Mouse (Mus musculus) limb, embryonic 12.5 days (tissue): Measurements from ENCODE around the gene Lars2. TPM values are rescaled to one million over a fixed set of nuclear protein-coding genes. Genes with fewer than 3 reads are reported as not detected.

Experiments used
- ATAC-seq: fragments of 200-750 bp; cut with Nextera tagmentation; 2 replicates; pipeline ENCODE4 v1.8.0; 2017; ENCODE audit warnings: low read depth, moderate TSS enrichment; ENCODE audit not compliant: insufficient number of reproducible peaks, insufficient read depth, low FRiP score, low TSS enrichment
- H3K27ac ChIP-seq: fragments of 300-500 bp; sonication (generic); 2 replicates; pipeline ENCODE4 v1.5.1; 2016; ENCODE audit warnings: mild to moderate bottlenecking, moderate library complexity
- H3K27me3 ChIP-seq: fragments of 300-500 bp; sonication (generic); 2 replicates; pipeline ENCODE4 v1.6.1; 2016; ENCODE audit warnings: mild to moderate bottlenecking, moderate library complexity
- H3K36me3 ChIP-seq: fragments of 300-500 bp; sonication (generic); 2 replicates; pipeline ENCODE4 v1.6.1; 2016; ENCODE audit warnings: mild to moderate bottlenecking, moderate library complexity
- H3K4me1 ChIP-seq: fragments of 300-500 bp; sonication (generic); replicated peaks from 2 replicates; pipeline ENCODE4 v1.6.1; 2016
- H3K4me2 ChIP-seq: fragments of 300-500 bp; sonication (generic); 2 replicates; pipeline ENCODE4 v1.6.1; 2016; ENCODE audit warnings: mild to moderate bottlenecking, moderate library complexity
- H3K4me3 ChIP-seq: fragments of 300-500 bp; sonication (generic); replicated peaks from 2 replicates; pipeline ENCODE4 v1.5.1; 2016; ENCODE audit warnings: mild to moderate bottlenecking
- H3K9ac ChIP-seq: fragments of 300-500 bp; sonication (generic); replicated peaks from 2 replicates; pipeline ENCODE4 v1.6.1; 2016; ENCODE audit warnings: mild to moderate bottlenecking, moderate library complexity
- H3K9me3 ChIP-seq: fragments of 300-500 bp; sonication (generic); 2 replicates; pipeline ENCODE4 v1.6.1; 2016; ENCODE audit warnings: mild to moderate bottlenecking, moderate library complexity
- WGBS: fragments of 180-500 bp; shearing (Covaris S2); methylation state at CpG from one replicate; pipeline ENCODE4 v1.1.7; 2016; 5-methylcytosine and 5-hydroxymethylcytosine counted together
- polyA plus RNA-seq: library from polyadenylated mRNA; unstranded; fragments of >200 nt; fragmentation: Nextera tagmentation; extraction: Ambion mirVana; gene quantifications from 2 replicates; pipeline ENCODE4 v1.2.1, GENCODE M21; 2016

Lars2 gene
- polyA plus RNA-seq, 1 experiment from 2014 or later: 1,204 TPM

GRCm38 (mm10) chr9:123478586-123479195, 112.0 kb downstream of the Lars2 start, which contains the start of gene Limd1:
TSS of gene Limd1 (plus strand) at chr9:123478706.
- peaks cover 50% of the 10 kb centered on the region for H3K4me1 ChIP-seq
- H3K36me3 ChIP-seq: peaks cover 26% of the 10 kb centered on the region
- H3K9ac ChIP-seq: peak within 1 kb of the TSS; percentile 79
- peak; percentile 74 for ATAC-seq
- H3K27ac ChIP-seq: peak within 1 kb of the TSS; percentile 86
- peak within 1 kb of the TSS; percentile 83 for H3K4me2 ChIP-seq
- no peaks in the 10 kb centered on the region for H3K9me3 ChIP-seq
- peak within 1 kb of the TSS; percentile 69 for H3K4me3 ChIP-seq
- no peaks in the 10 kb centered on the region for H3K27me3 ChIP-seq
- 1% methylated on average over 46 of the region's 57 CpGs for WGBS

- H3K9ac ChIP-seq: peak overlapping the region; percentile 79
- peak overlapping the region; percentile 83 for H3K4me2 ChIP-seq
- WGBS: 24% methylated on average over 17 of the region's 17 CpGs
- 0 out of 2 replicates have a peak, but pooled peaks have one; percentile 24 for ATAC-seq
- no peaks in the 10 kb centered on the region for H3K27me3 ChIP-seq
- H3K27ac ChIP-seq: peak overlapping the region; percentile 86
- peak overlapping the region; percentile 69 for H3K4me3 ChIP-seq
- peaks cover 52% of the 10 kb centered on the region for H3K4me1 ChIP-seq
- no peaks in the 10 kb centered on the region for H3K9me3 ChIP-seq
- peaks cover 29% of the 10 kb centered on the region for H3K36me3 ChIP-seq
These were observed 112.5 kb downstream of the Lars2 start for GRCm38 (mm10) chr9:123479196-123479669.

- H3K27me3 ChIP-seq: no peaks in the 10 kb centered on the region
- peak overlapping the region; percentile 79 for H3K9ac ChIP-seq
- WGBS: 84% methylated on average over 8 of the region's 8 CpGs
- H3K4me1 ChIP-seq: peaks cover 52% of the 10 kb centered on the region
- H3K4me3 ChIP-seq: peak overlapping the region; percentile 69
- H3K27ac ChIP-seq: no peak overlapping the region
- peaks cover 36% of the 10 kb centered on the region for H3K36me3 ChIP-seq
- H3K9me3 ChIP-seq: no peaks in the 10 kb centered on the region
- no peak for ATAC-seq
- peak overlapping the region; percentile 83 for H3K4me2 ChIP-seq
These were observed 113.1 kb downstream of the Lars2 start for GRCm38 (mm10) chr9:123479876-123480252.

GRCm38 (mm10) chr9:123480253-123480921, 113.7 kb downstream of the Lars2 start:
- peak overlapping the region; percentile 83 for H3K4me2 ChIP-seq
- peak overlapping the region; percentile 69 for H3K4me3 ChIP-seq
- ATAC-seq: no peak
- H3K9me3 ChIP-seq: no peaks in the 10 kb centered on the region
- H3K36me3 ChIP-seq: peaks cover 41% of the 10 kb centered on the region
- no peak overlapping the region for H3K27ac ChIP-seq
- H3K4me1 ChIP-seq: peaks cover 52% of the 10 kb centered on the region
- H3K9ac ChIP-seq: peak overlapping the region; percentile 79
- 89% methylated on average over 18 of the region's 18 CpGs for WGBS
- no peaks in the 10 kb centered on the region for H3K27me3 ChIP-seq

- Histone ChIP-seq H3K27me3 (no peaks in the 10 kb centered on the region), H3K9me3 (no peaks in the 10 kb centered on the region), H3K4me2 (peak overlapping the region; percentile 83), H3K36me3 (peaks cover 48% of the 10 kb centered on the region), H3K9ac (no peak overlapping the region), H3K27ac (no peak overlapping the region), H3K4me3 (peak overlapping the region; percentile 69), H3K4me1 (peaks cover 53% of the 10 kb centered on the region)
- 70% methylated on average over 7 of the region's 7 CpGs for WGBS
- ATAC-seq: no peak
These were observed 114.4 kb downstream of the Lars2 start for GRCm38 (mm10) chr9:123481136-123481535.

- Histone ChIP-seq H3K36me3 (peaks cover 63% of the 10 kb centered on the region), H3K4me2 (no peak overlapping the region), H3K27ac (no peak overlapping the region), H3K4me1 (peaks cover 54% of the 10 kb centered on the region), H3K4me3 (no peak overlapping the region), H3K27me3 (no peaks in the 10 kb centered on the region), H3K9ac (no peak overlapping the region), H3K9me3 (no peaks in the 10 kb centered on the region)
- no peak for ATAC-seq
- 96% methylated on average over 1 of the region's 1 CpGs for WGBS
These were observed 116.9 kb downstream of the Lars2 start for GRCm38 (mm10) chr9:123483598-123483997.

GRCm38 (mm10) chr9:123484830-123485229, 118.1 kb downstream of the Lars2 start:
- Histone ChIP-seq H3K9ac (no peak overlapping the region), H3K36me3 (peaks cover 66% of the 10 kb centered on the region), H3K27me3 (no peaks in the 10 kb centered on the region), H3K4me1 (peaks cover 59% of the 10 kb centered on the region), H3K27ac (no peak overlapping the region), H3K4me3 (no peak overlapping the region), H3K9me3 (no peaks in the 10 kb centered on the region), H3K4me2 (no peak overlapping the region)
- no peak for ATAC-seq
- whole genome bisulfite sequencing: 87% methylated on average over 3 of the region's 3 CpGs

- Histone ChIP-seq H3K4me3 (no peak overlapping the region), H3K27ac (no peak overlapping the region), H3K9me3 (no peaks in the 10 kb centered on the region), H3K4me1 (peaks cover 59% of the 10 kb centered on the region), H3K36me3 (peaks cover 60% of the 10 kb centered on the region), H3K9ac (no peak overlapping the region), H3K4me2 (no peak overlapping the region), H3K27me3 (no peaks in the 10 kb centered on the region)
- ATAC-seq: no peak
- WGBS: 94% methylated on average over 4 of the region's 4 CpGs
These were observed 118.8 kb downstream of the Lars2 start for GRCm38 (mm10) chr9:123485561-123485960.

- no peak overlapping the region for H3K4me2 ChIP-seq
- H3K4me3 ChIP-seq: no peak overlapping the region
- no peaks in the 10 kb centered on the region for H3K27me3 ChIP-seq
- H3K27ac ChIP-seq: no peak overlapping the region
- peaks cover 53% of the 10 kb centered on the region for H3K36me3 ChIP-seq
- no peak for ATAC-seq
- peaks cover 56% of the 10 kb centered on the region for H3K4me1 ChIP-seq
- H3K9ac ChIP-seq: no peak overlapping the region
- 71% methylated on average over 3 of the region's 3 CpGs for WGBS
- H3K9me3 ChIP-seq: no peaks in the 10 kb centered on the region
These were observed 119.9 kb downstream of the Lars2 start for GRCm38 (mm10) chr9:123486635-123487034.

- peaks cover 38% of the 10 kb centered on the region for H3K36me3 ChIP-seq
- H3K9ac ChIP-seq: no peak overlapping the region
- ATAC-seq: no peak
- WGBS: 86% methylated on average over 2 of the region's 2 CpGs
- H3K27me3 ChIP-seq: no peaks in the 10 kb centered on the region
- no peak overlapping the region for H3K4me3 ChIP-seq
- H3K9me3 ChIP-seq: no peaks in the 10 kb centered on the region
- no peak overlapping the region for H3K27ac ChIP-seq
- no peak overlapping the region for H3K4me2 ChIP-seq
- peaks cover 45% of the 10 kb centered on the region for H3K4me1 ChIP-seq
These were observed 122.3 kb downstream of the Lars2 start for GRCm38 (mm10) chr9:123489073-123489472.

- 63% methylated on average over 9 of the region's 9 CpGs for WGBS
These were observed 123.1 kb downstream of the Lars2 start for GRCm38 (mm10) chr9:123489727-123490343.

More at GRCm38 (mm10) chr9:123489727-123490343, 123.1 kb downstream of the Lars2 start:
- Histone ChIP-seq H3K36me3 (peaks cover 31% of the 10 kb centered on the region), H3K27me3 (no peaks in the 10 kb centered on the region), H3K9me3 (no peaks in the 10 kb centered on the region), H3K9ac (no peak overlapping the region), H3K4me1 (peaks cover 45% of the 10 kb centered on the region), H3K4me2 (no peak overlapping the region), H3K27ac (0 out of 2 replicates have a peak overlapping the region, but pooled peaks have one; percentile 7), H3K4me3 (no peak overlapping the region)
- ATAC-seq: peak; percentile 22; the same call in 1 of the 2 replicates
